Mouse (Mus musculus) MEL (cell line): ENCODE measurements around the gene Mboat2. TPM values are rescaled to one million over a fixed set of nuclear protein-coding genes. Genes with fewer than 3 reads are reported as not detected.

Source experiments
- DNase-seq: peaks from one replicate; pipeline ENCODE4 v3.0.0; 2011; ENCODE audit warnings: low read depth, low spot score
- H3K27ac ChIP-seq: 2 replicates; pipeline ENCODE4 v1.5.1; 2012; ENCODE audit warnings: low read depth, mild to moderate bottlenecking, control low read depth, low read length, moderate library complexity; ENCODE audit not compliant: control insufficient read depth
- H3K27me3 ChIP-seq, 2 experiments: fragments of 150-350 bp in 1 of 2; sonication (generic) in 1 of 2; 2 replicates each; pipeline ENCODE4 v1.6.1; 2012; ENCODE audit warnings: low read length in 2 of 2, mild to moderate bottlenecking in 2 of 2, improper control_type of control experiment in 1 of 2, moderate library complexity in 1 of 2; ENCODE audit not compliant: insufficient read depth in 2 of 2, control insufficient read depth in 1 of 2
- H3K36me3 ChIP-seq, 2 experiments: 2 replicates each; pipeline ENCODE4 v1.6.1; 2012 to 2014; ENCODE audit warnings: low read length in 2 of 2, improper control_type of control experiment in 1 of 2, inconsistent platforms in 1 of 2, mild to moderate bottlenecking in 1 of 2; ENCODE audit not compliant: insufficient read depth in 2 of 2, control insufficient read depth in 1 of 2
- H3K4me1 ChIP-seq, 2 experiments: fragments of 150-350 bp in 1 of 2; sonication (generic) in 1 of 2; 2 replicates each; pipeline ENCODE4 v1.6.1; 2012; ENCODE audit warnings: low read length in 2 of 2, improper control_type of control experiment in 1 of 2, mild to moderate bottlenecking in 1 of 2; ENCODE audit not compliant: insufficient read depth in 2 of 2, control insufficient read depth in 1 of 2
- H3K4me3 ChIP-seq, 2 experiments: fragments of 150-350 bp in 1 of 2; sonication (generic) in 1 of 2; 2 replicates each; pipeline ENCODE4 v1.5.1; 2012; ENCODE audit warnings: low read depth in 2 of 2, low read length in 2 of 2, mild to moderate bottlenecking in 2 of 2, moderate library complexity in 2 of 2, control low read depth in 1 of 2, improper control_type of control experiment in 1 of 2; ENCODE audit not compliant: control insufficient read depth in 1 of 2, insufficient read depth in 1 of 2
- H3K79me2 ChIP-seq: 2 replicates; pipeline ENCODE4 v1.6.1; 2012; ENCODE audit warnings: mild to moderate bottlenecking, low read length, moderate library complexity; ENCODE audit not compliant: control insufficient read depth, poor library complexity, insufficient read depth
- H3K9ac ChIP-seq: 2 replicates; pipeline ENCODE4 v1.6.1; 2012; ENCODE audit warnings: low read depth, mild to moderate bottlenecking, control low read depth, low read length, moderate library complexity; ENCODE audit not compliant: control insufficient read depth, poor library complexity, severe bottlenecking
- H3K9me3 ChIP-seq: fragments of 150-350 bp; sonication (generic); replicated peaks from 2 replicates; pipeline ENCODE4 v1.6.1; 2012; ENCODE audit warnings: mild to moderate bottlenecking, low read length, improper control_type of control experiment, moderate library complexity; ENCODE audit not compliant: insufficient read depth
- CHD1 ChIP-seq: IDR thresholded peaks from 2 replicates; pipeline ENCODE4 v1.6.1; 2012; ENCODE audit warnings: low read depth, mild to moderate bottlenecking, inconsistent platforms, low read length, improper control_type of control experiment
- CHD2 ChIP-seq: IDR thresholded peaks from 2 replicates; pipeline ENCODE4 v1.6.1; 2011; ENCODE audit warnings: low read length, improper control_type of control experiment
- CTCF ChIP-seq, 3 experiments: IDR thresholded peaks in 2 of 3; conservative IDR thresholded peaks in 1 of 3; 2 replicates each; pipeline ENCODE4 v1.5.1; 2011 to 2012; ENCODE audit warnings: low read length in 3 of 3, low read depth in 2 of 3, mild to moderate bottlenecking in 2 of 3, improper control_type of control experiment in 1 of 3, inconsistent platforms in 1 of 3, mixed read lengths in 1 of 3, moderate library complexity in 1 of 3; ENCODE audit not compliant: control insufficient read depth in 1 of 3, insufficient read depth in 1 of 3, poor library complexity in 1 of 3, severe bottlenecking in 1 of 3
- E2F4 ChIP-seq: IDR thresholded peaks from 2 replicates; pipeline ENCODE4 v1.6.1; 2011; ENCODE audit warnings: low read depth, low read length, improper control_type of control experiment, borderline replicate concordance
- ELF1 ChIP-seq: IDR thresholded peaks from 2 replicates; pipeline ENCODE4 v1.6.1; 2014; ENCODE audit warnings: low read depth, mild to moderate bottlenecking, inconsistent platforms, low read length, improper control_type of control experiment, moderate library complexity
- EP300 ChIP-seq, 2 experiments: IDR thresholded peaks; 2 replicates each; pipeline ENCODE4 v1.6.1; 2011; ENCODE audit warnings: improper control_type of control experiment in 2 of 2, low read length in 2 of 2, low read depth in 1 of 2, mild to moderate bottlenecking in 1 of 2
- GABPA ChIP-seq: IDR thresholded peaks from 2 replicates; pipeline ENCODE4 v1.6.1; 2012; ENCODE audit warnings: low read depth, mild to moderate bottlenecking, inconsistent platforms, low read length, improper control_type of control experiment, moderate library complexity
- GATA1 ChIP-seq: IDR thresholded peaks from 2 replicates; pipeline ENCODE4 v1.6.1; 2011; ENCODE audit warnings: low read depth, low read length, improper control_type of control experiment
- HCFC1 ChIP-seq: IDR thresholded peaks from 2 replicates; pipeline ENCODE4 v1.6.1; 2012; ENCODE audit warnings: low read depth, mild to moderate bottlenecking, inconsistent platforms, low read length, improper control_type of control experiment, moderate library complexity
- JUND ChIP-seq: IDR thresholded peaks from 2 replicates; pipeline ENCODE4 v1.6.1; 2011; ENCODE audit warnings: low read depth, mild to moderate bottlenecking, improper control_type of control experiment, low read length
- KAT2A ChIP-seq: conservative IDR thresholded peaks from 2 replicates; pipeline ENCODE4 v1.6.1; 2012; ENCODE audit warnings: low read depth, low read length, improper control_type of control experiment, inconsistent platforms
- MAFK ChIP-seq: IDR thresholded peaks from 2 replicates; pipeline ENCODE4 v1.6.1; 2011; ENCODE audit warnings: low read depth, mild to moderate bottlenecking, low read length, improper control_type of control experiment, borderline replicate concordance
- MAZ ChIP-seq: IDR thresholded peaks from 2 replicates; pipeline ENCODE4 v1.6.1; 2012; ENCODE audit warnings: low read depth, mild to moderate bottlenecking, inconsistent platforms, low read length, improper control_type of control experiment
- MEF2A ChIP-seq: IDR thresholded peaks from 2 replicates; pipeline ENCODE4 v1.6.1; 2014; ENCODE audit warnings: low read depth, mild to moderate bottlenecking, inconsistent platforms, low read length, improper control_type of control experiment; ENCODE audit not compliant: poor library complexity, insufficient replicate concordance, severe bottlenecking; ENCODE audit errors: extremely low read depth
- MXI1 ChIP-seq: IDR thresholded peaks from 2 replicates; pipeline ENCODE4 v1.6.1; 2011; ENCODE audit warnings: mild to moderate bottlenecking, low read depth, low read length, improper control_type of control experiment
- MYB ChIP-seq: IDR thresholded peaks from 2 replicates; pipeline ENCODE4 v1.6.1; 2011; ENCODE audit warnings: mild to moderate bottlenecking, low read depth, low read length, improper control_type of control experiment
- NELFE ChIP-seq: IDR thresholded peaks from 2 replicates; pipeline ENCODE4 v1.6.1; 2011; ENCODE audit warnings: low read depth, low read length, improper control_type of control experiment
- NRF1 ChIP-seq: IDR thresholded peaks from 2 replicates; pipeline ENCODE4 v1.6.1; 2014; ENCODE audit warnings: low read depth, mild to moderate bottlenecking, inconsistent platforms, low read length, improper control_type of control experiment, moderate library complexity; ENCODE audit not compliant: poor library complexity, insufficient read depth, severe bottlenecking
- POLR2A ChIP-seq, 2 experiments: IDR thresholded peaks; 2 replicates each; pipeline ENCODE4 v1.6.1; 2011 to 2012; ENCODE audit warnings: low read length in 2 of 2, mild to moderate bottlenecking in 2 of 2, control low read depth in 1 of 2, improper control_type of control experiment in 1 of 2, low read depth in 1 of 2, moderate library complexity in 1 of 2; ENCODE audit not compliant: control insufficient read depth in 1 of 2, insufficient read depth in 1 of 2, poor library complexity in 1 of 2
- POLR2AphosphoS2 ChIP-seq: IDR thresholded peaks from 2 replicates; pipeline ENCODE4 v1.6.1; 2011; ENCODE audit warnings: low read length, improper control_type of control experiment
- POLR2AphosphoS5 ChIP-seq: IDR thresholded peaks from 2 replicates; pipeline ENCODE4 v1.6.1; 2012; ENCODE audit warnings: low read depth, borderline replicate concordance, mild to moderate bottlenecking, inconsistent platforms, low read length, moderate library complexity, mixed read lengths
- RAD21 ChIP-seq: IDR thresholded peaks from 2 replicates; pipeline ENCODE4 v1.6.1; 2011; ENCODE audit warnings: mild to moderate bottlenecking, low read depth, low read length, improper control_type of control experiment
- RCOR1 ChIP-seq: IDR thresholded peaks from 2 replicates; pipeline ENCODE4 v1.6.1; 2012; ENCODE audit warnings: low read depth, mild to moderate bottlenecking, inconsistent platforms, low read length, improper control_type of control experiment
- SIN3A ChIP-seq: IDR thresholded peaks from 2 replicates; pipeline ENCODE4 v1.6.1; 2012; ENCODE audit warnings: low read length, improper control_type of control experiment, inconsistent platforms
- SMC3 ChIP-seq: IDR thresholded peaks from 2 replicates; pipeline ENCODE4 v1.6.1; 2011; ENCODE audit warnings: low read depth, low read length, improper control_type of control experiment
- TAL1 ChIP-seq: IDR thresholded peaks from 2 replicates; pipeline ENCODE4 v1.6.1; 2012; ENCODE audit warnings: mild to moderate bottlenecking, inconsistent platforms, low read length, moderate library complexity, mixed read lengths
- TBP ChIP-seq: IDR thresholded peaks from 2 replicates; pipeline ENCODE4 v1.8.0; 2011; ENCODE audit warnings: low read depth, low read length, improper control_type of control experiment
- TCF12 ChIP-seq: IDR thresholded peaks from 2 replicates; pipeline ENCODE4 v1.6.1; 2014; ENCODE audit warnings: low read depth, mild to moderate bottlenecking, inconsistent platforms, low read length, improper control_type of control experiment, moderate library complexity
- UBTF ChIP-seq: IDR thresholded peaks from 2 replicates; pipeline ENCODE4 v1.6.1; 2012; ENCODE audit warnings: low read depth, mild to moderate bottlenecking, inconsistent platforms, low read length, improper control_type of control experiment, moderate library complexity, borderline replicate concordance; ENCODE audit not compliant: insufficient read depth
- USF1 ChIP-seq: IDR thresholded peaks from 2 replicates; pipeline ENCODE4 v1.6.1; 2014; ENCODE audit warnings: low read depth, mild to moderate bottlenecking, inconsistent platforms, low read length, improper control_type of control experiment, moderate library complexity
- USF2 ChIP-seq, 2 experiments: IDR thresholded peaks; 2 replicates each; pipeline ENCODE4 v1.6.1; 2011 to 2012; ENCODE audit warnings: improper control_type of control experiment in 2 of 2, low read length in 2 of 2, borderline replicate concordance in 1 of 2, inconsistent platforms in 1 of 2, low read depth in 1 of 2, mild to moderate bottlenecking in 1 of 2; ENCODE audit not compliant: insufficient read depth in 1 of 2
- ZC3H11A ChIP-seq: IDR thresholded peaks from 2 replicates; pipeline ENCODE4 v1.6.1; 2012; ENCODE audit warnings: low read depth, mild to moderate bottlenecking, inconsistent platforms, low read length, improper control_type of control experiment
- ZKSCAN1 ChIP-seq: IDR thresholded peaks from 2 replicates; pipeline ENCODE4 v1.6.1; 2012; ENCODE audit warnings: low read depth, mild to moderate bottlenecking, inconsistent platforms, low read length, improper control_type of control experiment, moderate library complexity
- ZMIZ1 ChIP-seq: IDR thresholded peaks from 2 replicates; pipeline ENCODE4 v1.6.1; 2012; ENCODE audit warnings: low read depth, mild to moderate bottlenecking, inconsistent platforms, low read length, improper control_type of control experiment, moderate library complexity
- ZNF384 ChIP-seq: IDR thresholded peaks from 2 replicates; pipeline ENCODE4 v1.6.1; 2012; ENCODE audit warnings: low read depth, mild to moderate bottlenecking, inconsistent platforms, low read length, improper control_type of control experiment
- polyA plus RNA-seq, 2 experiments: library from polyadenylated mRNA; stranded (reverse) in 1 of 2; unstranded in 1 of 2; fragments of >175 nt in 1 of 2; fragments of >200 nt in 1 of 2; gene quantifications; 2 replicates each; pipeline versions ENCODE4 v1.2.1 to v1.2.4; 2012; ENCODE audit warnings: low replicate concordance in 2 of 2, low read depth in 1 of 2; ENCODE audit not compliant: insufficient read length in 2 of 2, insufficient read depth in 1 of 2, missing spikeins in 1 of 2
- total RNA-seq: library from RNA; depleted of rRNA; stranded (reverse); fragments of 300-350 nt; gene quantifications from 2 replicates; pipeline ENCODE4 v1.2.3, GENCODE M21; 2012

The Mboat2 gene
- total and polyA plus RNA-seq, 3 experiments: 13.5 TPM; not detected in 1

DNA sequence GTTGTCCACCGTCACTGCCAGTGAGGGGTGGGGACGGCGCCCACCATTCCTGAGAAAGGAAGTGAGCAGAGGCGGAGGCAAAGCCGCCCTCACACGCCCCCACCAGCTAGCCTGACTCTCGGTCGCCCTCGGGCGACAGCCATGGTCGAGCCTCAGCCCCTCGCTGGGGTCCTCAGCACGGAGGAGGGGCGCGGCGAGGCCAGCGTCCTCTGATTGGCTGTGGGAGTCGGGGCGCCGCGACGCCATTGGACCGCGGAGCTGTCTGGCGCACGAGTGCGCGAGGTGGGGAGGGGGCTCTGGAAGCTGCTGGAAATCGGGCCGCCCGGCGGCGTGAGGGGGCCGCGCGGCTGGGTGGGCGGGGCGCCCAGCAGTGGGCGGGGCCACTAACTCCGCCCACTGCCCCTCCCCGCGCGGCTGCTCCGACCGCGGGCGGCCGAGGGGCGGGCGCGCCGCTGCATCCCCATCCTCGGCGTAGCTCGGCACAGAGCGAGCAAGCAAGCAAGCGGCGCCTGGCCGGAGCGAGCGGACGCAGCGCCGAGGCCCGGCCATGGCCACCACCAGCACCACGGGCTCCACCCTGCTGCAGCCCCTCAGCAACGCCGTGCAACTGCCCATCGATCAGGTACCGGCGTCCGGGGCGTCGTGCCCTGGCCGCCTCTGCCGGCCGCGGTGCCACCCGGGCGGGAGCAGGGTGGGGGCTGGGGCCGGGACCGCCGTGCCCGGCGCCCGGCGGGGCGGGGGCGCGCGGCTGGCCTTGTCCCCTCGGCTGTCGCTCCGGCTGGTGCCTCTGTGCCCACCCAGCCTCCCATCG, 679 bp downstream of the Mboat2 start:
- Histone ChIP-seq H3K4me1 (peaks cover 12 to 16% of the 10 kb centered on the region in 2 experiments), H3K27me3 (no peaks in the 10 kb centered on the region), H3K9me3 (no peaks in the 10 kb centered on the region), H3K9ac (peak overlapping the region; percentile 68), H3K36me3 (peaks cover 0 to 15% of the 10 kb centered on the region in 2 experiments; a peak in 2 of 4 replicates), H3K27ac (no peak overlapping the region), H3K4me3 (peak overlapping the region; percentile 73 to 95), H3K79me2 (no peaks in the 10 kb centered on the region; the same call in 1 of the 2 replicates)
- DNase-seq: peak; percentile 88
- TF ChIP-seq MXI1 (no peak), NELFE (peak; percentile 46), MAFK (no peak), ZMIZ1 (no peak), HCFC1 (0 out of 2 replicates have a peak, but pooled peaks have one; percentile 41), ZC3H11A (no peak), CHD2 (peak; percentile 53), CTCF (IDR thresholded peaks at IDR 0.05 in 2 of 3, conservative IDR thresholded peaks at IDR 0.05 in 1 of 3; ENCODE audit: control insufficient read depth in 1 of 3, insufficient read depth in 1 of 3, low read depth in 2 of 3, low read length in 3 of 3, poor library complexity in 1 of 3, severe bottlenecking in 1 of 3) (peak in 2 of 3 experiments; percentile 6 to 9; a peak in 1 of 6 replicates), TAL1 (no peak), ZNF384 (no peak), GABPA (no peak), SIN3A (0 out of 2 replicates have a peak, but pooled peaks have one; percentile 32), POLR2AphosphoS2 (no peak; the same call in 1 of the 2 replicates), MEF2A (no peak), MYB (no peak), SMC3 (no peak), RAD21 (no peak), UBTF (no peak), JUND (no peak), POLR2AphosphoS5 (no peak), POLR2A (IDR thresholded peaks at IDR 0.05; ENCODE audit: control insufficient read depth in 1 of 2, insufficient read depth in 1 of 2, low read depth in 1 of 2, low read length in 2 of 2, poor library complexity in 1 of 2) (peak; percentile 24 to 51; a peak in 1 of 4 replicates), USF1 (no peak), E2F4 (no peak), CHD1 (no peak), RCOR1 (no peak), TBP (no peak), GATA1 (no peak), TCF12 (no peak), MAZ (peak; percentile 76; the same call in 1 of the 2 replicates), ZKSCAN1 (no peak), ELF1 (peak; percentile 30; the same call in 1 of the 2 replicates), EP300 (IDR thresholded peaks at IDR 0.05; ENCODE audit: low read depth in 1 of 2, low read length in 2 of 2) (no peak), KAT2A (no peak), NRF1 (0 out of 2 replicates have a peak, but pooled peaks have one; percentile 38), USF2 (IDR thresholded peaks at IDR 0.05; ENCODE audit: borderline replicate concordance in 1 of 2, insufficient read depth in 1 of 2, low read depth in 1 of 2, low read length in 2 of 2) (no peak)
